Mouse (Mus musculus) thymus, adult 2 months (tissue): ENCODE measurements around the gene Uhmk1.

Experiments
- CTCF ChIP-seq: fragments of 200-500 bp; IDR thresholded peaks from 2 replicates; pipeline ENCODE4 v1.5.1; 2012; ENCODE audit warnings: mild to moderate bottlenecking, control low read depth, low read length, moderate library complexity, borderline replicate concordance; ENCODE audit not compliant: control insufficient read depth, poor library complexity, insufficient read depth; ENCODE audit errors: extremely low read depth
- POLR2A ChIP-seq: fragments of 200-500 bp; IDR thresholded peaks from 2 replicates; pipeline ENCODE4 v1.6.1; 2012; ENCODE audit warnings: mild to moderate bottlenecking, low read length, control low read depth, moderate library complexity; ENCODE audit not compliant: control insufficient read depth, poor library complexity, insufficient read depth; ENCODE audit errors: extremely low read depth

GRCm38 (mm10) chr1:170145606-170146005 is 69.6 kb downstream of the Uhmk1 start:
- TF ChIP-seq CTCF = no peak
- TF ChIP-seq POLR2A = no peak
